Mouse (Mus musculus): Measurements from ENCODE around the gene Nnmt. TPM values are rescaled to one million over a fixed set of nuclear protein-coding genes. Genes with fewer than 3 reads are reported as not detected.

The Nnmt gene
- polyA plus RNA-seq, 1 experiment = not detected

DNA sequence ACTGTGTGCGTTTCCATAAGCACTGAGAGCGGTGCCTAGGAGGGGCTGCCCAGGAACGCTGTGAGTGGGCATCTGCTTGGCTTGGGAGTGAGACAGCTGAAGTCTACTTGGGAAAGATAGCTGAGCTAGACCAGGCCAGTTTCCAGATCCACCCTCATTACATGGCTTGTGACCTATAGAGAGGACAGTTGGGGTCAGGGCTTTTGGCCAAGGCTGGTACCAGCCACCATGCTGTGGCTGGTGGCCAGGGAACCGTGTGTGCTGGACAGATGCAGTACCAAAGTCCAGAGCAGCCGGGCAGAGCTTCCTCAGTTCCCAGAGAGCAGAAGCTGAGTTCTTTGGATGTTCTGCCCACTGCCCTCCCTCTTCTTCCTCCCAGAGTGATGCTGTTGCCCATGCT is 7.6 kb upstream of the Nnmt start:
- Histone ChIP-seq H3K4me3 (ENCODE audit: insufficient read depth, low read depth, low read length) (no peak overlapping the region), H3K27ac (ENCODE audit: insufficient read depth, low read depth, low read length) (no peak overlapping the region), H3K4me1 (ENCODE audit: control insufficient read depth, insufficient read depth, low read length) (no peaks in the 10 kb centered on the region)
- 84% methylated on average over 5 of the region's 5 CpGs for WGBS
- no peak for TF ChIP-seq CTCF (IDR thresholded peaks at IDR 0.05; ENCODE audit: insufficient read depth, low read depth, low read length)
- no peak for TF ChIP-seq POLR2A (IDR thresholded peaks at IDR 0.05; ENCODE audit: insufficient read depth, low read depth, low read length)

DNA sequence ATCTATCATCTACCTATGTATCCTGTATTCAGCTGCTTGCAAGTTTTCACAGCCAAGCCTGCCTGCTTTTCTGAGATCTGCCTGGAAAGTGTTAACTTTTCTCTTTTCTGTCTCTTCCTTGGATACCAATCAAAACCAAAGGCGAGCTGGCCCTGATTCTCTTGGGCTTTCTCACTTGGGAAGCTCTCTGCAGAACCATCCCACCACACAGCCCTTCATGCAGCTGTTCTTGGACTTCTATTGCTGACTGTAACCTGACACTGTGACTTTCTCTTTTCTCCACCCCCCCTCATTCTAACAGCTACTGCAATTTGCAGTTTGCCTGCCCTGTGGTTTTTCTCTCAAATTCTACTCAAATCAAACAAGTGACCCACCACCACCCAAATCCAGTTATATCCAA is 6.1 kb upstream of the Nnmt start:
- Histone ChIP-seq H3K4me3 (ENCODE audit: insufficient read depth, low read depth, low read length) (no peak overlapping the region), H3K4me1 (ENCODE audit: control insufficient read depth, insufficient read depth, low read length) (no peaks in the 10 kb centered on the region), H3K27ac (ENCODE audit: insufficient read depth, low read depth, low read length) (no peak overlapping the region)
- WGBS = 39% methylated on average over 1 of the region's 1 CpGs
- TF ChIP-seq CTCF (IDR thresholded peaks at IDR 0.05; ENCODE audit: insufficient read depth, low read depth, low read length) = no peak
- no peak for TF ChIP-seq POLR2A (IDR thresholded peaks at IDR 0.05; ENCODE audit: insufficient read depth, low read depth, low read length)

DNA sequence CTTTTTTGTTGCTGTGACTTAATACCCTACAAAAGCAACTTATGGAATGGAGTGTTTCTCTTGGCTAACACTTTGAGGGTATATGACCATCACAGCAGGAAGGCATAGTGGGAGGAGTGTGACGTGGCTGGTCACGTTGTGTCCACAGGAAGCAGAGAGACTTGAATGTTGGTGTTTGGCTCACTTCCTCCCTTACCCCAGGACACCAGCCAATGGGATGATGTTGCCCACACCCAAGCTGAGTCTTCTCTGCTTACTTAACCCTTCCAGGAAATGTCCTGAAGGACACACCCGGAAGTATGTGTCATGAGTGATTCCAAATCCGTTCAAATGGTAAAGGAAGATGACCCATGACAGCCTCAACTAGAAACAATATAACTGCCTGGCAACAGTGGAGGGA is 4.8 kb upstream of the Nnmt start:
- Histone ChIP-seq H3K4me1 (ENCODE audit: control insufficient read depth, insufficient read depth, low read length) (no peaks in the 10 kb centered on the region), H3K4me3 (ENCODE audit: insufficient read depth, low read depth, low read length) (no peak overlapping the region), H3K27ac (ENCODE audit: insufficient read depth, low read depth, low read length) (no peak overlapping the region)
- TF ChIP-seq CTCF (IDR thresholded peaks at IDR 0.05; ENCODE audit: insufficient read depth, low read depth, low read length) = no peak
- no peak for TF ChIP-seq POLR2A (IDR thresholded peaks at IDR 0.05; ENCODE audit: insufficient read depth, low read depth, low read length)
- WGBS = 74% methylated on average over 4 of the region's 4 CpGs

DNA sequence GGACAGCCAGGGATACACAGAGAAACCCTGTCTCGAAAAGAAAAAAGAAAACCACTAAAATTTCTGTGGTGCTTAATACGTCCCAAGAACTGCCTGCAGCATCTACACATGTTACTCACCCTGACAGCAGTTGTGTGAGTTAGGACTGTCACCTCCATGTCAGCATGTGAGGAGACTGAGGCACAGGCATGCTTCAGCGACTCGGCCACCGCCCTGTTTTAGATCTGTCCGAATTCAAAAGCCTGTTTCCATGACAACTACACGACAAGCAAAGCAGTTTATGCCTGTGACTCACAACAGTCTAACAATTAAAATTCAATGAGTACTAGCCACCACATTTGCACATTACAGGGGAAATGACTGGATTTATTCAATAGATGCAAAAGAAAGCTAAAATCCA is 2.5 kb upstream of the Nnmt start:
- 33% methylated on average over 7 of the region's 7 CpGs for WGBS
- TF ChIP-seq CTCF (IDR thresholded peaks at IDR 0.05; ENCODE audit: insufficient read depth, low read depth, low read length) (no peak), POLR2A (IDR thresholded peaks at IDR 0.05; ENCODE audit: insufficient read depth, low read depth, low read length) (no peak)
- Histone ChIP-seq H3K4me1 (ENCODE audit: control insufficient read depth, insufficient read depth, low read length) (no peaks in the 10 kb centered on the region), H3K4me3 (ENCODE audit: insufficient read depth, low read depth, low read length) (no peak overlapping the region), H3K27ac (ENCODE audit: insufficient read depth, low read depth, low read length) (no peak overlapping the region)

DNA sequence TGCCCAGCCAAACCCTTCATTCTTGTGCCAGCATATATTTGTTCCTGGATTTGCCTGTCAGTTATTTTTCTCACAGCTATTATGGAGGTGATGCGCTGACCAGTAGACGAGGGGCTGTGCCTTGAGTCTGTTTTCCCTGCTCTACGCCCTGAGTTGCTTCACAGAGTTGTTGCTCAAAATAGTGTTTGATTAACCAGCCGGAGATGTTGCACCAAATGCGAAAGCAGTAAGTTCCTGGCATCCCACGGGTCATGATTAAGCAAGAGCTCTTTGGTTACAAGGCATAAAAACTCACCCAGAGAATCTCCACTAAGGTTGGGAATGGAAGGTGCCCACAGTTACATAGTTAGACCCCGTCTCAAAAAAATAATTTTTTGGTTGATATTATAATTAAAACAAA is 1.2 kb upstream of the Nnmt start:
- no peaks in the 10 kb centered on the region for H3K4me1 ChIP-seq (ENCODE audit: control insufficient read depth, insufficient read depth, low read length)
- WGBS = 60% methylated on average over 7 of the region's 7 CpGs
- H3K27ac ChIP-seq (ENCODE audit: insufficient read depth, low read depth, low read length) = no peak overlapping the region
- no peak overlapping the region for H3K4me3 ChIP-seq (ENCODE audit: insufficient read depth, low read depth, low read length)
- TF ChIP-seq CTCF (IDR thresholded peaks at IDR 0.05; ENCODE audit: insufficient read depth, low read depth, low read length) (no peak), POLR2A (IDR thresholded peaks at IDR 0.05; ENCODE audit: insufficient read depth, low read depth, low read length) (no peak)

DNA sequence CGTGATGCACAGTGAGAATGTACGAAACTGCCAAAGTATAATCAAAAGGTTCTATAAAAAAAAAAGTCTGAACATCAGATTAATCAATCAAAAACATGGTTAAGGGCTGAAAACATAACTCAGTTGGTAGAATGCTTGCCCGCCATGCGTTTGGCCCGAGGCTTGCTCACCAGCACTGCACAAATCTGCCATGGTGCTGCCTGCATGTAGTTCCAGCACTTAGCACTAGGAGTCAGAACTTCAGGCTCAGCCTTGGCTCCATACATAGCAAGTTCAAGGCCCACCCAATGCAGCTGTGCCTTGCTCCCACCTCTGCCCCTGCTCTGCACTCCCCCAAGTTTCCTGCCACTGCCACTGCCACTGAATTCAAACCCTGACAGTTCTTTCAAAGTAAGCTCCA is 744 bp upstream of the Nnmt start:
- Histone ChIP-seq H3K4me1 (ENCODE audit: control insufficient read depth, insufficient read depth, low read length) (no peaks in the 10 kb centered on the region), H3K27ac (ENCODE audit: insufficient read depth, low read depth, low read length) (no peak overlapping the region), H3K4me3 (ENCODE audit: insufficient read depth, low read depth, low read length) (no peak overlapping the region)
- TF ChIP-seq POLR2A (IDR thresholded peaks at IDR 0.05; ENCODE audit: insufficient read depth, low read depth, low read length) (no peak), CTCF (IDR thresholded peaks at IDR 0.05; ENCODE audit: insufficient read depth, low read depth, low read length) (no peak)
- 93% methylated on average over 5 of the region's 5 CpGs for WGBS

DNA sequence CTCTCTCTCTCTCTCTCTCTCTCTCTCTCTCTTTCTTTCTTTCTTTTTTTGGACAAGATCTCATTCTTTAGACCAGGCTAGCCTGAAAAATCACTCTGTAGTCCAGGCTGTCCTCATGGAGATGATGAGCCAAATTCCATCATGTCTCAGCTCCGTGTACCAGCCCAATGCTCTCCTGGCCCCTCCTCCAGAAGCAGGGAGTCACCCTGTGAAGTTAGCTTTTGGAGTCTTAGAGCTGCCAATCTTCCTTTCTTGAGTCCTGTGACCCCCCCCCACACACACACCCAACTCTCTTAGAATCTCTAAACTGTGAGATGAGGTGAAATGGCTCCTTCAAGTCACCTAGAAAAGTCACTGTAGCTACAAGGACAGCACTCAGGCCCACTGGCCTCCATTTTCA is 727 bp downstream of the Nnmt start:
- no peaks in the 10 kb centered on the region for H3K4me1 ChIP-seq (ENCODE audit: control insufficient read depth, insufficient read depth, low read length)
- TF ChIP-seq CTCF (IDR thresholded peaks at IDR 0.05; ENCODE audit: insufficient read depth, low read depth, low read length) = no peak
- TF ChIP-seq POLR2A (IDR thresholded peaks at IDR 0.05; ENCODE audit: insufficient read depth, low read depth, low read length) = no peak
- no peak overlapping the region for H3K27ac ChIP-seq (ENCODE audit: insufficient read depth, low read depth, low read length)
- no peak overlapping the region for H3K4me3 ChIP-seq (ENCODE audit: insufficient read depth, low read depth, low read length)
- 64% methylated on average over 1 of the region's 1 CpGs for WGBS

DNA sequence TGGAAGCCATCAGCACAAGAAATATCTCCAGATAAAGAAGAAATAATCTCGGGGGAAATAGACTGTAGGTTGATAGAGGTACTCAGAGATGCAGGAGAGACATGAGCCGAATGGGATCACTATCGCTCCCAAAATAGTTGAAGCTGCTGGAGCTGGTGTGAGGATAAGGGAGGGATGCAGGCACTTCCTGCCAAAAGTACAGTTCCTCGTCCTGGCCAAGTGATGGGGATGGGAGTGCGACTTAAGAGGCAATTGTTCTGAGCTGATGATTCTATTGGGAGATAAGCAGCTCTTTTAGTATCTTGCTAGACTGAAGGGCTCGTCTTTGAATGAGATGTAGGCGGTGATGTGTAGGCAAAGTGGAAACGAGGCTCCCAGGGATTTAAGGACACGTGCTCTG is 4.1 kb downstream of the Nnmt start:
- peaks cover 4% of the 10 kb centered on the region for H3K4me1 ChIP-seq (ENCODE audit: control insufficient read depth, insufficient read depth, low read length)
- no peak overlapping the region for H3K4me3 ChIP-seq (ENCODE audit: insufficient read depth, low read depth, low read length)
- no peak for TF ChIP-seq CTCF (IDR thresholded peaks at IDR 0.05; ENCODE audit: insufficient read depth, low read depth, low read length)
- TF ChIP-seq POLR2A (IDR thresholded peaks at IDR 0.05; ENCODE audit: insufficient read depth, low read depth, low read length) = no peak
- 74% methylated on average over 9 of the region's 9 CpGs for WGBS
- no peak overlapping the region for H3K27ac ChIP-seq (ENCODE audit: insufficient read depth, low read depth, low read length)

DNA sequence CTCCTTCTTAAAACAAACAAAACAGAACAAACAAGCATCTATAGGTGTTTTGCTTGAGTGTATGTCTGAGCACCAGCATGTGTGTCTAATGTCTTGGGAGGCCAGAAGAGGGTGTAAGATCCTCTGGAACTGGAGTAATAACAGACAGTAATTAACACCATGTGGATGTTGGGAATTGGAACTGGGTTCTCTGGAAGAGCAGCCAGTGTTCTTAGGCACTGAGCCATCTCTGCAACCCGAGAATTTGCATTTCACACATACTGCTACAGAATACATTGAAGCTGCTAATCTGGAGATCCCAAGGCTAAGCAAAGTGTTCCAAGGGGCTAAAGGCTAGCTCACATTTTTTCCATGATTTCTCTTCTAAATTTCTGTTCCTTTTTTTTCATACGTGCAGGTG is 4.9 kb downstream of the Nnmt start:
- no peak for TF ChIP-seq POLR2A (IDR thresholded peaks at IDR 0.05; ENCODE audit: insufficient read depth, low read depth, low read length)
- TF ChIP-seq CTCF (IDR thresholded peaks at IDR 0.05; ENCODE audit: insufficient read depth, low read depth, low read length) = no peak
- Histone ChIP-seq H3K4me1 (ENCODE audit: control insufficient read depth, insufficient read depth, low read length) (peaks cover 4% of the 10 kb centered on the region), H3K27ac (ENCODE audit: insufficient read depth, low read depth, low read length) (no peak overlapping the region), H3K4me3 (ENCODE audit: insufficient read depth, low read depth, low read length) (no peak overlapping the region)
- 63% methylated on average over 2 of the region's 2 CpGs for WGBS

DNA sequence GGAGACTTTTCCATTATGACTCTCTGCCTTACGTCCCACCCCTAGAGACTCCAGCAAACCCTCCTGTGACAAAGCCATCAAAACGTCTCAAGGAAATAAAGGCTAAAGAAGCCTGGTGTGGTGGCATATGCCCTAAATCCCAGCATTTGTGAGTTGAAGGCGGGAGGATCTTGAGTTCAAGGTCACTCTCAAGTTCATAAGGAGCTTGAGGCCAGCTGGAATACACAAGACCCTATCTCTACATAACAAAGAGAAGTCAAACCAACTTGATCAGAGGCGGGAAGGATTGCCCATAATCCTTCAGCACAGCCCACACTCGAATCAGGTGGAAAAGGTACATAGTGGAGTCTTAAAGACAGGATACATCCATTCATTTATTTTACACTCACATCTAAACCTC is 7.5 kb downstream of the Nnmt start:
- Histone ChIP-seq H3K4me1 (ENCODE audit: control insufficient read depth, insufficient read depth, low read length) (peaks cover 9% of the 10 kb centered on the region), H3K27ac (ENCODE audit: insufficient read depth, low read depth, low read length) (no peak overlapping the region), H3K4me3 (ENCODE audit: insufficient read depth, low read depth, low read length) (no peak overlapping the region)
- WGBS = 90% methylated on average over 5 of the region's 5 CpGs
- no peak for TF ChIP-seq CTCF (IDR thresholded peaks at IDR 0.05; ENCODE audit: insufficient read depth, low read depth, low read length)
- TF ChIP-seq POLR2A (IDR thresholded peaks at IDR 0.05; ENCODE audit: insufficient read depth, low read depth, low read length) = no peak

Measured in olfactory bulb, adult 2 months (tissue).